Mouse (Mus musculus) kidney, postnatal 25 days (tissue): ENCODE data around the gene Spdye4b.
"Not testable (repeated sequence)": the region's sequence is repeated elsewhere in the genome, so short reads cannot be mapped to it uniquely, and the experiment has no call there.

ENCODE experiments used
- DNase-seq, 2 experiments: peaks; one replicate each; pipeline ENCODE4 v3.0.0; 2021; ENCODE audit warnings: mixed read lengths in 2 of 2

The Spdye4b gene

GRCm38 (mm10) chr5:143180255-143181076 lies at the start of gene Spdye4b, which contains the start of gene Rbak:
Spdye4b (plus strand) TSS chr5:143181017.
Rbak (minus strand) TSS chr5:143180775.
- peak; percentile 94 to 97 for DNase-seq

GRCm38 (mm10) chr5:143132935-143133514 lies 47.8 kb upstream of the Spdye4b start:
- DNase-seq, result no peak

DNA sequence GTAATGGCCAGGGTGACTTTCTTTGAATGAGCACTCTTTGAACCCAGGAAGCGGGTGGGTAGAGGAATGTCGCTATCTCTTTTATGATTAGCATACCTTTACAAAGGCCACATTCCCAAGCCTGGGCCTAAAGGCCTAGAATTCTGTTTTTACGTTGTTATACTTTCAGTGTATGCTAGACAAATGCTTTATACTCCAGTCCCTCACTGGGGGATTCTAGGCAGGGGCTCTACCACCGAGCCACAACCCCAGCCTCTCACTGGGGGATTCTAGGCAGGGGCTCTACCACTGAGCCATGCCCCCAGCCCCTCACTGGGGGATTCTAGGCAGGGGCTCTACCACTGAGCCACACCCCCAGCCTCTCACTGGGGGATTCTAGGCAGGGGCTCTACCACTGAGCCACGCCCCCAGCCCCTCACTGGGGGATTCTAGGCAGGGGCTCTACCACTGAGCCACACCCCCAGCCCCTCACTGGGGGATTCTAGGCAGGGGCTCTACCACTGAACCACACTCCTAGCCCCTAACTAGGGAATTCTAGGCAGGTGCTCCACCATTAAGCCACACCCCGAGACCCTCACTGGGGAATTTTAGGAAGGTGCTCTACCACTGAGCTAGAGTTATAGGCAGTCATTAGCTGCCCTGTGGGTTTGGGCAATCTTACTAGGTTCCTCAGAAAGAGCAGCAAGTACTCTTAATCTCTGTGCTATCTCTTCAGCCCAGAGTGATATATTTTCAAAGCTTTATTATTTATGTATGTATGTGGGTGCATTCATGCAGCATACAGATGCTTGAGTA lies 46.4 kb upstream of the Spdye4b start:
- not testable (repeated sequence) for DNase-seq

DNA sequence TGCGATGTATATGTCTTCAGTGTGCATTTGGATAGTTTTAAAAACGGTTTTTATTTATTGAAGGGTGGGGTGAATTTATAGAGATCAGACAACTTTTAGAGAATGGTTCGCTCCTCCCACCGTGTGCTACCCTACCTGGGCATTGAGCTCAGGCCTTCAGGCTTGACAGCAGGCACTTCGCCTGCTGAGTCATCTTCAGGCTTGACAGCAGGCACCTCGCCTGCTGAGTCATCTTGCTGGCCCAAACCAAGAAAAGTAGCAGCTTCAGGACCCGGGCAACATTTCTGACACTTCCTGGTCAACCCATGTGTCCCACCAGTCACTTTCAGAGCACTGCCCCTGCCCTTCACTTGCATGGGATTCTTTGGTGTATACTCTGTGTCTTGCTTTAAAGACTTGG lies 45.8 kb upstream of the Spdye4b start:
- no peak for DNase-seq

GRCm38 (mm10) chr5:143137580-143137979 lies 43.2 kb upstream of the Spdye4b start:
- no peak for DNase-seq

- no peak for DNase-seq
Observed at GRCm38 (mm10) chr5:143147481-143147880, 33.3 kb upstream of the Spdye4b start, which contains the start of gene Olfr718-ps1. Olfr718-ps1 (minus strand) TSS chr5:143147581.

GRCm38 (mm10) chr5:143148661-143149060 lies 32.2 kb upstream of the Spdye4b start:
- DNase-seq, result no peak

- DNase-seq, result no peak
Observed at GRCm38 (mm10) chr5:143149536-143149935, 31.3 kb upstream of the Spdye4b start.

- no peak for DNase-seq
Observed at GRCm38 (mm10) chr5:143150044-143150443, 30.8 kb upstream of the Spdye4b start.

- DNase-seq, result peak; percentile 18 to 50
Observed at GRCm38 (mm10) chr5:143153756-143154155, 27.1 kb upstream of the Spdye4b start.

- no peak for DNase-seq
Observed at GRCm38 (mm10) chr5:143155534-143155933, 25.3 kb upstream of the Spdye4b start.

GRCm38 (mm10) chr5:143165508-143166070 lies 15.2 kb upstream of the Spdye4b start:
- DNase-seq, result peak; percentile 38 to 63

DNA sequence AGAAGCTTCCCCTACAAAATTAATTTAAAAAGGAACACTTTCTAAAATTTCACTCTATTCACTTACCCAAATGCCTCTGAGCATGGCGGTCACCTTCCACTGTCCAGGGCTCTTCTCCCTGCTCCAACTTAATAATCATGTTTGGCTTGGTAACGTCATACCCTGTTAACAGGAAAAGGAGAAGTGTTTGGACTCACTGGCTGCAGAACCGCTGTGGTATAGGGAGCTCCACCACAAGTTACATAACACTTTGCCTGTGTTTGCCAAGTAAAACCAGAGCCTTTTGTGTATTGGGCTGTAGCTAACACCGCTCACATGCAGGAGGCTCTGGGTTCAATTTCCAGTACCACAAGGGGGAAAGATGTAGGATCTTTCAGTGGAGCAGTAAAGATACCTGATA lies 4.8 kb upstream of the Spdye4b start:
- no peak for DNase-seq

DNA sequence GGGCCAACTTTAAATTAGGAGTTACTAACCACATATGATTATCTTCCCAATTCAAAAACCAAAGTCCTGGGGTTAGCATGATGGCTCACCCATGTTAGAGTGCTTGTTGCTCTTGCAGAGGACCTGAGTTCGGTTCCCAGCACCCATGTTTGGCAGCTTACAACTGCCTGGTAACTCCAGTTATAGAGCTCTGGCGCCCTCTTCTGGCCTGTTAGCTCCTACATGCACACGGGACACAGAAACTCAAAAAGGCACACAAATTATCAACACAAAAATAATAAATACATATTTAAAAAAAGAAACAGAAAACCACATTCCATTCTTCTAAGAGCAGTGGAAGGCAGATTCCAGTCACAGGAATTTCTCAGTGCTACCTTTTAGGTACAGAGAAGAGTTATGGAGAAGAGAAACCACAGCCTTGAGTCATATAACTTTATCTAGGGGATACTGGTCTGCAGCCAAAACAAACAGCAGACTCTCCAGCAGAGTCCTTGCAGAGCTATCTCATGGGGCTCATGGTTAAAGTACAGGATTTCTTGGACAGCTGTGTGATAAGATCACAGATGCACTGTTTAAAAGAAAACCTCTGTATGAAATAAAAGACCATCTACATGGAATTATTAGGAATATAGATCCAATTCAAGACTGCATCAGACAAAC lies 3.1 kb upstream of the Spdye4b start:
- DNase-seq, result no peak

- DNase-seq, result no peak
Observed at GRCm38 (mm10) chr5:143179179-143179578, 1.6 kb upstream of the Spdye4b start.

- DNase-seq, result not testable (repeated sequence)
Observed at GRCm38 (mm10) chr5:143188014-143188413, 7.2 kb downstream of the Spdye4b start.

DNA sequence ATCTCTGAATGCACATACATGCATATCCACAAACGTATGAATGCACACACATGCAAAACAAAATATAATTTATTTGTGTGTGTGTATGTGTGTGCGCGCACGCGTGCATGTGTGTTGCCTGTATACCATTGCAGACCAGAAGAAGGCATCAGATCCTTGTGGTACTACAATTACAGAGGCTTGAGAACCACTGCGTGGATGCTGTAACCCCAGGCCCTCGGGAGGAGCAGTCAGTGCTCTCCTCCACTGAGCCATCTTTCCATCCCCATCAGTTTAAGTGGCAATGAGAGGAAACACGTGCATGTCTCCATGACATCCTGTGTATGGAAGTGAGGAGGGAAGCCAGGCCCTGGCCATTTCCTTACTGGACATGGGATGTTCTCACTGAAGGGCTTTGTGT lies 12.0 kb downstream of the Spdye4b start:
- no peak for DNase-seq

GRCm38 (mm10) chr5:143194747-143195146 lies 13.9 kb downstream of the Spdye4b start:
- not testable (repeated sequence) for DNase-seq

DNA sequence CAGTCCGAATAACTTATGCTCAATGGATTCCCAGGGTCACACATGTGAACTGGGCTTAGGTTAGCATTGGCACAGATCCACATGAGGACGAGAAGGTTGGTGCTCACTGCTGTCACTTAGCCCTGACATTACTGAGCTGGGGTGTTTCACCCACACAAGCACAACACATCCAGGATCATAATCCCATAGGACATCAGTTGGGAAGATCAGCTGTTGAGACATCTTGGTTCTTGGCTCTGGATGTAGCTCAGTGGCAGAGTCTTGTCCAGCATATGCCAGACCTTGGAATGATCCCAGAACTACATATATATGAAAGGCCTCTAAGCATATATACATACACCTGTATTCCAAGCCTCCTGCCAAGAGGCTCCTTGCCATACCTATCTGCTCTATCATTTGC lies 14.3 kb downstream of the Spdye4b start:
- DNase-seq, result no peak

GRCm38 (mm10) chr5:143196506-143196905 lies 15.7 kb downstream of the Spdye4b start:
- DNase-seq, result no peak

DNA sequence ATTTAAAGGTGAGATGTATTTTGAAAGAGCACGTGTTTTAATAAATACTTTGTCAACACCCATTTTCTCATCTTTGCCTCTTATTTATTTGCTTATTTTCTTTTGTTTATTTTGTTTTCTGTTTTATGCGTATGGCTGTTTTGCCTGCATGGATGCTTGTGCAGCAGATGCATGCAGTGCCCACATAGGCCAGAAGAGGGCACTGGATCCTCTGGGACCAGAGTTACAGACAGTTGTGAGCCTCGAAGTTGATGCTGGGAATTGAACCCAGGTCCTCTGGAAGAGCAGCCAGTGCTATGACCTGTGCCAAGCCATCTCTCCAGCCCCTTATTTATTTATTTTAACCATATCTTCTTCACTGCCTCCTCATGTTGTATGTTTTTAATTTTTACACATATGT lies 24.2 kb downstream of the Spdye4b start:
- DNase-seq, result no peak

DNA sequence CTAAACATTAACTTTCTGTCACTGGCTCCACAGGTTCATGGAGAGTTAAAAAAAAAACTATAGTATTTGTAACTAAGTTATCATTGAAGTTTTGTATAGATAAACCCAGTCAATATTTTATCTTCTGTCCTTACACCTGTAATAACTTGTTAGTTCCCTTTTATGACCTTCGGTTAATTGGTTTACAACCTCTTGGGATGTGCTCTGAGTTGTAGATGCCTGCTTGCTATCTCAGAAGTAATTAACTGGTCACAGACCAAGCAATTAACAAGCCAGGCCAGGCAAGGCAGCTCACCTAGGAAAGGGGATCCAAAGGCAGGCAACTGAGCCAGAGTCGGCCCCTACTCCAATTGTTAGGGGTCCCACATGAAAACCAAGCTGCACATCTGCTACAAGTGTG lies 33.0 kb downstream of the Spdye4b start:
- no peak for DNase-seq
